Mouse (Mus musculus) erythroblast, embryonic 14.5 days (primary cell): ENCODE measurements around the gene Ppp1r9a. TPM values are rescaled to one million over a fixed set of nuclear protein-coding genes. Genes with fewer than 3 reads are reported as not detected.
"Not testable (repeated sequence)": the region's sequence is repeated elsewhere in the genome, so short reads cannot be mapped to it uniquely, and the experiment has no call there.

Experiments used
- H3K27me3 ChIP-seq: 2 replicates; pipeline ENCODE4 v1.6.1; 2012; ENCODE audit warnings: inconsistent platforms; ENCODE audit not compliant: control insufficient read depth
- H3K36me3 ChIP-seq: 2 replicates; pipeline ENCODE4 v1.6.1; 2012; ENCODE audit warnings: mild to moderate bottlenecking, inconsistent platforms; ENCODE audit not compliant: control insufficient read depth
- H3K4me1 ChIP-seq: 2 replicates; pipeline ENCODE4 v1.6.1; 2012; ENCODE audit warnings: inconsistent platforms; ENCODE audit not compliant: control insufficient read depth
- H3K4me3 ChIP-seq: replicated peaks from 2 replicates; pipeline ENCODE3; 2012; ENCODE audit warnings: moderate library complexity, mild to moderate bottlenecking, inconsistent platforms
- H3K9me3 ChIP-seq: 2 replicates; pipeline ENCODE4 v1.6.1; 2012; ENCODE audit warnings: low read length, inconsistent platforms, mixed read lengths; ENCODE audit not compliant: control insufficient read depth
- GATA1 ChIP-seq: IDR thresholded peaks from 2 replicates; pipeline ENCODE4 v1.6.1; 2012; ENCODE audit warnings: low read length, inconsistent platforms, mixed read lengths
- TAL1 ChIP-seq: IDR thresholded peaks from 3 replicates; pipeline ENCODE4 v1.6.1; 2012; ENCODE audit warnings: low read length, inconsistent platforms, mixed read lengths
- polyA plus RNA-seq: library from polyadenylated mRNA; stranded (reverse); fragments of >175 nt; gene quantifications from 2 replicates; pipeline ENCODE4 v1.2.3, GENCODE M21; 2012

Ppp1r9a gene
- polyA plus RNA-seq = 0.02 TPM in 2 replicates

DNA sequence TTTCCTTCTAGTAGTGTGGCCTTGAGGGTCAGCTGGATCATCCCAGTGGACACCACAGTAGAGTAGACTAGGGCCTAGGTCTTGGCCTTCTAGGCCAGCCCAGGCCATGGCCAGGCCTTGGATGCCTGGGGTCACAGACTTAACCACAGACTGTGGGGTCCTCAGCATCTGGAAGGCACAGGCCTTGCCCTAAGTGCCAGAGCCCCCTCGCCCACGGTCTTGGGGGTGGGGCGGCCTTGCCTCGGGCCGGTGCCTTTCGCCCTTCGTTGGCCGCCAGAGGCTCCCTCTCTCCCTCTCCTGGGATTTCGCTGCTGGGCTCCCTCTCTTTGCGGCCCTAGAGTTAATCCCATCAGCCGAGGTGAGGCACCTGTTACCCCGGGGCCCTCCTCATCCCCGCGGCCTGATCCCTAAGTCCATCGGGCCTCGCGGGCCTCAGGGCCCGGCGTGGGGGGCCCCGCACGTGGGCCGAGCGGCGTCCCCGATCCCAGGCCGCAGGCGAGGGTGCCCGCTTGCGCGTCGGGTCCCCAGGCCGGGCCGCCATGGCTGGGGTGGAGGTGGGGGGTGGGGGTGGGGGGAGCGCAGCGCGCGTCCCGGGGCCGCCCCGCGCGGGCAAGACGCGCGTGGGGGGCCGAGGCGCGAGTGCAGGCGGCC is at the start of gene Ppp1r9a:
TSS of gene Ppp1r9a (plus strand) at position 244 of the 651 bp plus-strand sequence.
- Histone ChIP-seq H3K9me3 (no peaks in the 10 kb centered on the region), H3K27me3 (peaks cover 3% of the 10 kb centered on the region), H3K36me3 (no peaks in the 10 kb centered on the region), H3K4me3 (peak within 1 kb of the TSS; percentile 69), H3K4me1 (peaks cover 11% of the 10 kb centered on the region)
- TF ChIP-seq GATA1 = no peak
- TF ChIP-seq TAL1 = no peak

DNA sequence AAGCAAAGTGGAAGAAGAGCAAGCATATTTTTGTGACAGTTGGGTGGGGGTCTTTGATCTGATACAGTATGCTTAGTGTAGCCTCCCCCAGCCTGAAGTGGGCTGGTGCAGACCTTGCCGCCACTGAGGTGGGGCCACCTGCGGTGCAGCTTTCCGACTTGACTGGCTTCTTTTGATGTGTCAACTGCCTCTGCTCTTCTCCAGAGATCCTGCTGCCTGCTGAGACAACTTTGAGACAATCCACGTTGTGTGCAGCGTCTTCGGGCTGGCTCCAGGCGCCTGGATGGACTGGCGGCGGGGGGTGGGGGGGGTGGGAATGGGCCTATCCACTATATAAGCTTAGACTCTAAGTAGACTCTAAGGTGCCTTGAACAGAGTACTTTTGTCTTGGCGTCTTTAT is 47.5 kb upstream of the Ppp1r9a start:
- H3K4me1 ChIP-seq = no peaks in the 10 kb centered on the region
- TF ChIP-seq TAL1 = no peak
- TF ChIP-seq GATA1 = no peak
- H3K27me3 ChIP-seq = no peaks in the 10 kb centered on the region
- no peaks in the 10 kb centered on the region for H3K36me3 ChIP-seq
- no peak overlapping the region for H3K4me3 ChIP-seq
- H3K9me3 ChIP-seq = no peaks in the 10 kb centered on the region

GRCm38 (mm10) chr6:4856919-4857318 is 45.8 kb upstream of the Ppp1r9a start:
- Histone ChIP-seq H3K4me3 (no peak overlapping the region), H3K9me3 (no peaks in the 10 kb centered on the region), H3K36me3 (no peaks in the 10 kb centered on the region), H3K4me1 (no peaks in the 10 kb centered on the region), H3K27me3 (no peaks in the 10 kb centered on the region)
- TF ChIP-seq GATA1 = no peak
- no peak for TF ChIP-seq TAL1

GRCm38 (mm10) chr6:4884316-4884715 is 18.4 kb upstream of the Ppp1r9a start:
- Histone ChIP-seq H3K27me3 (no peaks in the 10 kb centered on the region), H3K4me3 (no peak overlapping the region), H3K9me3 (no peaks in the 10 kb centered on the region), H3K36me3 (no peaks in the 10 kb centered on the region), H3K4me1 (peaks cover 1% of the 10 kb centered on the region)
- TF ChIP-seq TAL1 (no peak), GATA1 (no peak)

DNA sequence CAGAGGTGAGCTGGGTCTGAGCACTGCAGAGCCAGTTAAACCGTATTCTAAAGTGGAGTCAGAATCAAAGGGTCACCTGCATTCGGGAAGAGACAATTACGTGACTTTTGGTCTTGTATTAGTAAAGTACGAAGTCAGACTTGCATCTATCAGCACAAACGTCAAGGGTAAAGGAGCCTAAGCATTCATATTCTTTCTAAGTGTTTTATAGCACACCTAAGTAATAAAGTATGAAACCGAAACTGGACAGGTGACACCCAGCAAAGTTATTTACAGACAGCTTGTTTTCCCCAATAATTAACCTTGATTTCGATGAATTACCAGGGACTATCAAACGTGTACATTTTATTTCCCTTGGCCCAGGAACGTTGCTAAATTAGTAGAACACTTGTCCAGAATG is 13.2 kb upstream of the Ppp1r9a start:
- peak overlapping the region; percentile 5 for H3K4me3 ChIP-seq

GRCm38 (mm10) chr6:4892417-4892816 is 10.3 kb upstream of the Ppp1r9a start:
- Histone ChIP-seq H3K4me1 (peaks cover 10% of the 10 kb centered on the region), H3K36me3 (no peaks in the 10 kb centered on the region), H3K4me3 (no peak overlapping the region), H3K27me3 (no peaks in the 10 kb centered on the region), H3K9me3 (no peaks in the 10 kb centered on the region)
- no peak for TF ChIP-seq TAL1

More for the DNA sequence above, 13.2 kb upstream of the Ppp1r9a start:
- TF ChIP-seq GATA1 (no peak), TAL1 (no peak)
- H3K9me3 ChIP-seq = no peaks in the 10 kb centered on the region
- no peaks in the 10 kb centered on the region for H3K27me3 ChIP-seq
- peaks cover 10% of the 10 kb centered on the region for H3K4me1 ChIP-seq
- no peaks in the 10 kb centered on the region for H3K36me3 ChIP-seq

- H3K27me3 ChIP-seq, H3K4me3 ChIP-seq, H3K36me3 ChIP-seq, H3K9me3 ChIP-seq: not testable (repeated sequence)
- H3K4me1 ChIP-seq = peaks cover 10% of the 10 kb centered on the region
Observed at GRCm38 (mm10) chr6:4893312-4893711, 9.4 kb upstream of the Ppp1r9a start.

- no peak overlapping the region for H3K4me3 ChIP-seq
- peaks cover 11% of the 10 kb centered on the region for H3K4me1 ChIP-seq
- TF ChIP-seq GATA1 (no peak), TAL1 (no peak)
- peaks cover 3% of the 10 kb centered on the region for H3K27me3 ChIP-seq
- H3K9me3 ChIP-seq = no peaks in the 10 kb centered on the region
- H3K36me3 ChIP-seq = no peaks in the 10 kb centered on the region
Observed at GRCm38 (mm10) chr6:4899906-4900305, 2.8 kb upstream of the Ppp1r9a start.

DNA sequence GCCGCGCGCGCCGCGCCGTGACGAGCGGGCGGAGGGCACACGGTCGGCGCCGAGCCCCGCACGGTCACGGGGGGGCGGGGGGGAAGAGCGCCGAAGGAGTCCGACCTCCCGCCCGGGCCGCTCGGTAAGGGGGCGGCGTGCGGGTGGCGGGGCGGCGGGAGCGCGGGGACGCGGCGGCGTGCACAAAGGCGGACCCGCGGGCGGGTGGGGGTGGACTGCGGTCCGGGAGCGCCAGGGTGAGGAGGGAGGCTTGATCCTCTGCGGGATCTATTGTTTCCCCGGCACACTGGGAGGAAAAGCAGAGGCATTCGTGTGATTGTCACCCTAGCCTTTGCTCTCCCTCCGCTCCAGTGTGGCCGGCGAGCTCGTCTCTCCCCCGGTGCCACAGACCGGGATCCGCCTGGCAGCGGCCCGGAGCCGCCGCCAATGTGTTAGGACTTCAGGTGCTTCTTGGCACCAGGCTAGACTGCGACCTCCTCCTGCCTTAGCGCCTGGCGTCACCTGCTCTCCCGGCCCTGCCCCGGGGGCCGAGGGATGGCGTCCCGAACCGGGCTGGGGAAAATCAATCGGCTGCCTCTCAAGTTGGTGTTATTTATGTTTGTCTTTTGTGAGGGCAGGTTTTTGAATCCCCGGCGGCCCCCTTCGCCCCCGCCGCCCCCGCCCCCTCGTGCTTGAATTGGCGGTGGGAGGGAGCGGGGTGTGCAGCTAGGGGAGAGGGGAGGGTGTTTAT is 773 bp downstream of the Ppp1r9a start:
- H3K4me1 ChIP-seq = peaks cover 11% of the 10 kb centered on the region
- no peaks in the 10 kb centered on the region for H3K36me3 ChIP-seq
- no peaks in the 10 kb centered on the region for H3K9me3 ChIP-seq
- no peak for TF ChIP-seq GATA1
- no peak for TF ChIP-seq TAL1
- H3K27me3 ChIP-seq = peaks cover 3% of the 10 kb centered on the region
- peak overlapping the region; percentile 69 for H3K4me3 ChIP-seq

GRCm38 (mm10) chr6:4904055-4904450 is 1.3 kb downstream of the Ppp1r9a start:
- Histone ChIP-seq H3K9me3 (no peaks in the 10 kb centered on the region), H3K4me3 (peak overlapping the region; percentile 69), H3K36me3 (no peaks in the 10 kb centered on the region), H3K4me1 (peaks cover 11% of the 10 kb centered on the region), H3K27me3 (peaks cover 3% of the 10 kb centered on the region)
- TF ChIP-seq GATA1 (no peak), TAL1 (no peak)
